Mouse (Mus musculus): ENCODE measurements around the gene Limch1.

DNA sequence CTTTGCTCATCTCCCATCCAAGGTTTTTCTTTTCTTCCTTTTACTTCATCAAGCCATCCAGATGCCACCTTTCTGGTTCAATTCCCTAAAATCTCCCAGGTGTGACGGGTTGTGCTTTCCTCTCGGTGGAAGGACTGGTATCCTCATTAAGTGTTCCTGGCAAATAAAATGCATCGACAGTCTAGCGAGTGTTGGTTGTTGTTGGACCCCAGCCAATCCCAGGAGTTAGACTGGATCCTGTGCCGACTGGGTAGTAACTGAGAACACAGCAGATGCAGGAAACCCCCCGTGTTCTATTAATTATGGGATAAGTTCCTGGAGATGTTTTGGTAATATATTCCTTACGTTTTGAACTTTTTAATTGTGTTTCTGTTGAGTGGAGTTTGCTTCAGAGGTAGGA is 197.9 kb downstream of the Limch1 start:
- no peak for TF ChIP-seq CTCF (conservative IDR thresholded peaks at IDR 0.05; ENCODE audit: low read length)
- TF ChIP-seq NANOG (IDR thresholded peaks at IDR 0.05; ENCODE audit: borderline replicate concordance, low read length) = no peak
- no peak for TF ChIP-seq POU5F1 (IDR thresholded peaks at IDR 0.05; ENCODE audit: borderline replicate concordance, low read length)
